Mouse (Mus musculus) cerebellum, postnatal 36 days (tissue): ENCODE data around the gene Mtfmt.

Experiments used
- DNase-seq, 2 experiments: peaks; one replicate each; pipeline ENCODE4 v3.0.0; 2021 to 2022; ENCODE audit warnings: mixed read lengths in 2 of 2

Mtfmt gene

GRCm38 (mm10) chr9:65428003-65428402, 7.6 kb upstream of the Mtfmt start:
- DNase-seq: no peak

- no peak for DNase-seq
These were observed 5.2 kb upstream of the Mtfmt start for GRCm38 (mm10) chr9:65430401-65430800.

- no peak for DNase-seq
These were observed 4.7 kb upstream of the Mtfmt start for GRCm38 (mm10) chr9:65430921-65431320.

- peak; percentile 80 to 88 for DNase-seq
These were observed 3.3 kb upstream of the Mtfmt start for GRCm38 (mm10) chr9:65432236-65432635.

GRCm38 (mm10) chr9:65434140-65434539, 1.4 kb upstream of the Mtfmt start:
- DNase-seq: peak; percentile 21 to 30

GRCm38 (mm10) chr9:65435211-65435610, 371 bp upstream of the Mtfmt start:
- DNase-seq: no peak

- DNase-seq: no peak
These were observed 9.1 kb downstream of the Mtfmt start for GRCm38 (mm10) chr9:65444692-65445091.

- no peak for DNase-seq
These were observed 12.4 kb downstream of the Mtfmt start for GRCm38 (mm10) chr9:65447951-65448350.

- no peak for DNase-seq
These were observed 23.4 kb downstream of the Mtfmt start for GRCm38 (mm10) chr9:65458975-65459374.

GRCm38 (mm10) chr9:65460198-65460597, 24.6 kb downstream of the Mtfmt start:
- DNase-seq: no peak

- DNase-seq: peak; percentile 95
These were observed 25.3 kb downstream of the Mtfmt start, which contains the start of gene Spg21 for GRCm38 (mm10) chr9:65460732-65461442. Gene Spg21 (plus strand): TSS chr9:65460947.

GRCm38 (mm10) chr9:65462544-65462943, 27.0 kb downstream of the Mtfmt start:
- DNase-seq: no peak

GRCm38 (mm10) chr9:65464161-65464560, 28.6 kb downstream of the Mtfmt start:
- peak in 1 of 2 experiments; percentile 17 for DNase-seq

- no peak for DNase-seq
These were observed 29.7 kb downstream of the Mtfmt start for GRCm38 (mm10) chr9:65465241-65465640.

- DNase-seq: no peak
These were observed 32.1 kb downstream of the Mtfmt start for GRCm38 (mm10) chr9:65467686-65468085.

GRCm38 (mm10) chr9:65472769-65473168, 37.2 kb downstream of the Mtfmt start:
- DNase-seq: no peak

GRCm38 (mm10) chr9:65479158-65479557, 43.6 kb downstream of the Mtfmt start:
- no peak for DNase-seq

- DNase-seq: no peak
These were observed 44.5 kb downstream of the Mtfmt start for GRCm38 (mm10) chr9:65480071-65480470.

- no peak for DNase-seq
These were observed 55.9 kb downstream of the Mtfmt start for GRCm38 (mm10) chr9:65491476-65491875.

GRCm38 (mm10) chr9:65492351-65492750, 56.8 kb downstream of the Mtfmt start:
- DNase-seq: no peak

- DNase-seq: no peak
These were observed 57.3 kb downstream of the Mtfmt start for GRCm38 (mm10) chr9:65492851-65493250.

GRCm38 (mm10) chr9:65502146-65502545, 66.6 kb downstream of the Mtfmt start:
- DNase-seq: no peak
